Mouse (Mus musculus) ovary, adult 18-20 months (tissue): Measurements from ENCODE around the gene Mydgf.
A peak's percentile ranks its signal among the peaks of the same experiment; 100 is the strongest.

ENCODE experiments used
- DNase-seq: peaks from one replicate; pipeline ENCODE4 v3.0.0; 2022; ENCODE audit warnings: low spot score, mixed read lengths

The Mydgf gene

GRCm38 (mm10) chr17:56191266-56191665 is 7.5 kb upstream of the Mydgf start:
- DNase-seq = no peak

- no peak for DNase-seq
Observed at GRCm38 (mm10) chr17:56185281-56186141, 1.8 kb upstream of the Mydgf start.

GRCm38 (mm10) chr17:56182975-56183657 is 604 bp downstream of the Mydgf start:
- DNase-seq = no peak

- DNase-seq = no peak
Observed at GRCm38 (mm10) chr17:56175416-56175815, 8.3 kb downstream of the Mydgf start.

GRCm38 (mm10) chr17:56173401-56174046 is 10.2 kb downstream of the Mydgf start:
- DNase-seq = no peak

- DNase-seq = no peak
Observed at GRCm38 (mm10) chr17:56171881-56172280, 11.8 kb downstream of the Mydgf start.

GRCm38 (mm10) chr17:56171456-56171855 is 12.3 kb downstream of the Mydgf start:
- no peak for DNase-seq

- no peak for DNase-seq
Observed at GRCm38 (mm10) chr17:56170636-56171035, 13.1 kb downstream of the Mydgf start.

GRCm38 (mm10) chr17:56169830-56170229 is 13.9 kb downstream of the Mydgf start:
- DNase-seq = no peak

GRCm38 (mm10) chr17:56165671-56166070 is 18.0 kb downstream of the Mydgf start:
- DNase-seq = no peak

GRCm38 (mm10) chr17:56164510-56164909 is 19.2 kb downstream of the Mydgf start:
- no peak for DNase-seq

- no peak for DNase-seq
Observed at GRCm38 (mm10) chr17:56163523-56164102, 20.1 kb downstream of the Mydgf start.

GRCm38 (mm10) chr17:56162231-56162774 is 21.4 kb downstream of the Mydgf start, which contains the start of gene Tnfaip8l1:
Gene Tnfaip8l1 (plus strand): TSS chr17:56162477.
- DNase-seq = peak; percentile 93

- DNase-seq = no peak
Observed at GRCm38 (mm10) chr17:56159729-56160128, 24.0 kb downstream of the Mydgf start.

- peak; percentile 67 for DNase-seq
Observed at GRCm38 (mm10) chr17:56153643-56154042, 30.1 kb downstream of the Mydgf start.

- no peak for DNase-seq
Observed at GRCm38 (mm10) chr17:56149897-56150296, 33.8 kb downstream of the Mydgf start.

- no peak for DNase-seq
Observed at GRCm38 (mm10) chr17:56148790-56149618, 34.7 kb downstream of the Mydgf start.

GRCm38 (mm10) chr17:56148280-56148679 is 35.4 kb downstream of the Mydgf start:
- DNase-seq = no peak

- DNase-seq = no peak
Observed at GRCm38 (mm10) chr17:56147420-56147819, 36.3 kb downstream of the Mydgf start.

- DNase-seq = no peak
Observed at GRCm38 (mm10) chr17:56146131-56146530, 37.6 kb downstream of the Mydgf start.

GRCm38 (mm10) chr17:56144546-56144945 is 39.2 kb downstream of the Mydgf start:
- DNase-seq = no peak
